Mouse (Mus musculus) ES-E14 (cell line): Measurements from ENCODE around the gene Olfr1444.

Experiments used
- CHD2 ChIP-seq: IDR thresholded peaks from 2 replicates; pipeline ENCODE4 v1.6.1; 2014; ENCODE audit warnings: mild to moderate bottlenecking, low read depth, low read length, inconsistent platforms
- HCFC1 ChIP-seq: IDR thresholded peaks from 2 replicates; pipeline ENCODE4 v1.6.1; 2012; ENCODE audit warnings: low read length, inconsistent platforms, borderline replicate concordance; ENCODE audit not compliant: insufficient read depth
- MAFK ChIP-seq: IDR thresholded peaks from 2 replicates; pipeline ENCODE4 v1.6.1; 2014; ENCODE audit warnings: mild to moderate bottlenecking, low read depth, low read length, inconsistent platforms; ENCODE audit not compliant: insufficient read depth

DNA sequence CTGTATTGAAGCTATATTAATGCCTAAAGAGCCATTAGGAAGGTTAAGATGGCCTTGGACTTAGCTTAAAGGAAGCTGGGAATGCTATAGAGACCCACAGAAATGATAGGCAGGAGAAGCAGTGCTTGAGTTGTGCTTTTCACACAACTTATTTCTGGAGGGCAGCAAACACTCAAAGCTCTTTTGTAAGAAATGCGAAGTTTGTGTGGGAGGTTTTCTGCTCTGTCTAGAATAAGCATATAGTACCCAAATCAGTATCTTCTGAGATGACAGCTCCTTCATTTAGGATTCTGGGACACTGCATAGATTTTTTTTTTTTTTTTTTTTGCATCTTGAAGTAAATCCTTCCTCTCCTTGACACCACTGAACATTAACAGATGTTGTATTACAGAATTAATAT lies 18.6 kb upstream of the Olfr1444 start:
- no peak for TF ChIP-seq CHD2
- no peak for TF ChIP-seq MAFK
- no peak for TF ChIP-seq HCFC1
